Mouse (Mus musculus) ES-E14 (cell line): Measurements from ENCODE around the gene Fam19a5.

Experiments used
- CHD2 ChIP-seq: IDR thresholded peaks from 2 replicates; pipeline ENCODE4 v1.6.1; 2014; ENCODE audit warnings: mild to moderate bottlenecking, low read depth, low read length, inconsistent platforms
- HCFC1 ChIP-seq: IDR thresholded peaks from 2 replicates; pipeline ENCODE4 v1.6.1; 2012; ENCODE audit warnings: low read length, inconsistent platforms, borderline replicate concordance; ENCODE audit not compliant: insufficient read depth
- ZC3H11A ChIP-seq: IDR thresholded peaks from 2 replicates; pipeline ENCODE4 v1.6.1; 2012; ENCODE audit warnings: low read depth, mild to moderate bottlenecking, inconsistent platforms, low read length, borderline replicate concordance
- ZNF384 ChIP-seq: IDR thresholded peaks from 2 replicates; pipeline ENCODE4 v1.6.1; 2012; ENCODE audit warnings: low read depth, low read length, inconsistent platforms

DNA sequence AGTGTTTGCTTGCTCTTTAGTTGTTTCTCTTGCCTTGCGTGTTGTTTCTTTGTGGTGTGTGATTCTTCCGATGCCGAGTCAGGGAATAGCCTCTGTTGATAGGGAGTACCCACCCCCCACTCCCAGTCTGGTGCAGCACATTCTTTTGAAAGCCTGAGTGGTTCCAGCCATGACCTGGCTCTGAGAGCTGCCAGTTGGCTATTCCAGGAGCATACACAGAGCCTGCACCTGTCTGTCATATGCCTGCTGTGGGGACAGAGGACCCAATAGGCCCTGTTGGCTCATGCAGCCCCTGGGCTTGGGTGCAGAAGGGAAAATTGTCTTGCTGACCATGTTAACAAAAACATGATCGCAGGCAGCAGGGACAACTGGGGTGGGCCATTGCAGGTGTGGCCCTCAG lies 92.3 kb downstream of the Fam19a5 start:
- TF ChIP-seq HCFC1 = no peak
- no peak for TF ChIP-seq ZNF384
- no peak for TF ChIP-seq ZC3H11A
- TF ChIP-seq CHD2 = no peak
